Mouse (Mus musculus) bone marrow, adult 2 months (tissue): ENCODE measurements around the gene Wdr45b. TPM values are rescaled to one million over a fixed set of nuclear protein-coding genes. Genes with fewer than 3 reads are reported as not detected.
A peak's percentile ranks its signal among the peaks of the same experiment; 100 is the strongest.

Experiments
- H3K27ac ChIP-seq: fragments of 200-500 bp; 2 replicates; pipeline ENCODE4 v1.5.1; 2012; ENCODE audit warnings: low read depth, mild to moderate bottlenecking, control low read depth, inconsistent platforms, low read length; ENCODE audit not compliant: control insufficient read depth, poor library complexity, insufficient read depth
- H3K4me1 ChIP-seq: fragments of 200-500 bp; 2 replicates; pipeline ENCODE4 v1.6.1; 2011; ENCODE audit warnings: low read length; ENCODE audit not compliant: control insufficient read depth, insufficient read depth
- H3K4me3 ChIP-seq: fragments of 200-500 bp; replicated peaks from 2 replicates; pipeline ENCODE3; 2011; ENCODE audit warnings: mild to moderate bottlenecking, low read depth, low read length, control low read depth; ENCODE audit not compliant: control insufficient read depth
- CTCF ChIP-seq: fragments of 200-500 bp; IDR thresholded peaks from 2 replicates; pipeline ENCODE4 v1.5.1; 2011; ENCODE audit warnings: low read length, control low read depth; ENCODE audit not compliant: control insufficient read depth, insufficient read depth
- POLR2A ChIP-seq: fragments of 200-500 bp; IDR thresholded peaks from 2 replicates; pipeline ENCODE4 v1.6.1; 2011; ENCODE audit warnings: low read depth, mild to moderate bottlenecking, control low read depth, low read length, borderline replicate concordance; ENCODE audit not compliant: control insufficient read depth
- WGBS: fragments of 180-500 bp; shearing (Covaris S2); methylation state at CpG from one replicate; pipeline ENCODE4 v1.1.7; 2018; 5-methylcytosine and 5-hydroxymethylcytosine counted together
- polyA plus RNA-seq: library from polyadenylated mRNA; stranded (reverse); fragments of >200 nt; gene quantifications from 2 replicates; pipeline ENCODE4 v1.2.4, GENCODE M21; 2011; ENCODE audit warnings: low replicate concordance; ENCODE audit not compliant: missing spikeins, insufficient read depth, insufficient read length

Wdr45b gene
- 12.5 and 24.0 TPM in 2 replicates for polyA plus RNA-seq

DNA sequence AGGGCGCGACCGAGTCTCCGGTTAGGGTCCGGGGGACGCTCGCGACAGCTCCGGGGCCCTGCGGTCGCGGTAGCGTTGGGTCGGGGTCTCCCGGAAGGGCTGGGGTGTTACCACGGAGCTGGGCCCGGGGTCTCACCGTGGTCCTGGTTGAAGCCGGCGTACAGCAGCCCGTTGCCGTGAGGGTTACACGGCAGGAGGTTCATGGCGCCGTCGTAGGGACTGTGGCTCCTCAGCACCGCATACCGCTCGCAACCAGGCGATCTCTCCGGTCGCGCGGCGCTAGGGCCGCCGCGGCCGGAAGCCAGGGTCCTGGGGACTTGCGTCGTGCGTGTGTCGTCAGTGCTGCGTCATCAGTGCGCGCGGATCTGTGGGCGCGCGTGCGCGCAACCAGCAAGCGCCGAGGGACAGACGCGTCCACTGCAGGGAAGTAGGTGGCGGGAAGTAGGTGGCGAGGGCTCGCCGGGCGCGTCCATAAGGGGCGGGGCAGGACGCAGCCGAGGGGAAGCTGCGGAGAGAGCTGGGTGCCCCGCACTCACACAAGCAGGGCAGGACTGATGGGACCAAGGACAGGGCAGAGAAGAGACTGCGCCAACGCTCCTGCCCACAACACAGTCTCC, at the start of gene Wdr45b:
Wdr45b (minus strand) TSS at position 355 of the 617 bp plus-strand sequence.
- H3K4me1 ChIP-seq: no peaks in the 10 kb centered on the region; the same call in 1 of the 2 replicates
- H3K4me3 ChIP-seq: peak within 1 kb of the TSS; percentile 93
- H3K27ac ChIP-seq: peak within 1 kb of the TSS; percentile 98
- no peak for TF ChIP-seq CTCF
- peak; percentile 93 for TF ChIP-seq POLR2A
- WGBS: under 1% methylated on average over 69 of the region's 69 CpGs

GRCm38 (mm10) chr11:121392405-121392804, 38.2 kb upstream of the Wdr45b start:
- H3K27ac ChIP-seq: no peak overlapping the region
- TF ChIP-seq POLR2A: no peak
- TF ChIP-seq CTCF: no peak
- no peaks in the 10 kb centered on the region; the same call in 1 of the 2 replicates for H3K4me1 ChIP-seq
- H3K4me3 ChIP-seq: no peak overlapping the region
- 72% methylated on average over 3 of the region's 3 CpGs for WGBS

DNA sequence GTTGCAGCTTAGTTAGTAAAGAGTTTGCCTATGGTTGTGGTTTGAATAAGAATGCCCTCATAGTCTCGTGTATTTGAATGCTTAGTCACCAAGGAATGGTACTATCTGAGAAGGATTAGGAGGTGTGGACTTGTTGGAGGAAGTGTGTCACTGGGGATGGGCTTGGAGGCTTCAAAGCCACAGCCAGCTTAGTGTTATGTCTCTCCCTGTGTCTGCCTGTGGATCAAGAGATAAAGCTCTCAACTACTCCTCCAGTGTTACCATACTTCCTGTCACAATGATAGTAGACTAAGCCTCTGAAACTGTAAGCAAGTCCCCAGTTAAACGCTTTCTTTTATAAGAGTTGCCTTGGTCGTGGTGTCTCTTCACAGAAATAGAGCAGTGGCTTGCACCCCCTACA, 36.5 kb upstream of the Wdr45b start:
- Histone ChIP-seq H3K27ac (no peak overlapping the region), H3K4me1 (no peaks in the 10 kb centered on the region; the same call in 1 of the 2 replicates), H3K4me3 (no peak overlapping the region)
- TF ChIP-seq CTCF (no peak), POLR2A (no peak)
- WGBS: 52% methylated on average over 3 of the region's 3 CpGs

DNA sequence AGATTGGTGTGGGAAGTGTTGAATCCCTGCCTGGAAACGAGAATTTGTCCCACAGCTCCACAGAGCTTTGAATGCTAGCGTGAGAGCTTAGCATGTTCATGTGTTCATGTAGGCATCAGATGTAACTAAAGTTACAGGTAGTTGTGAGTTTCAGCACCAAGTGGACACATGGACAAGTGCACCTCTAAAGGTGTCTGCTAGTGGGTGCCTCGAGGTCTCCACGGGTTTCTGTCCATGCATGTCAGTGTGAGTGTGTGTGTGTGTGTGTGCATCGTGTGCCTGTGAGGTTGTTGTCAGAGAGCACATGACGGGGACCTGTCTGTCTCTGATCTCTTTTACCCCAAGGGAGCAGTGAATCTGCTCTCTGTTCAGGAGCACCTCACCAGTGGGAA, 34.3 kb upstream of the Wdr45b start:
- WGBS: 13% methylated on average over 6 of the region's 6 CpGs
- no peak overlapping the region for H3K27ac ChIP-seq
- no peak for TF ChIP-seq POLR2A
- no peak overlapping the region for H3K4me3 ChIP-seq
- H3K4me1 ChIP-seq: no peaks in the 10 kb centered on the region; the same call in 1 of the 2 replicates

- H3K4me1 ChIP-seq: no peaks in the 10 kb centered on the region; the same call in 1 of the 2 replicates
- 2% methylated on average over 61 of the region's 61 CpGs for WGBS
- peak within 1 kb of the TSS; percentile 49 for H3K4me3 ChIP-seq
- H3K27ac ChIP-seq: peak within 1 kb of the TSS; percentile 9; the same call in 1 of the 2 replicates
- TF ChIP-seq CTCF (no peak), POLR2A (no peak)
Measured at GRCm38 (mm10) chr11:121387750-121388553, 33.7 kb upstream of the Wdr45b start, which contains the start of gene Rab40b. Gene Rab40b (minus strand): TSS chr11:121388251.

DNA sequence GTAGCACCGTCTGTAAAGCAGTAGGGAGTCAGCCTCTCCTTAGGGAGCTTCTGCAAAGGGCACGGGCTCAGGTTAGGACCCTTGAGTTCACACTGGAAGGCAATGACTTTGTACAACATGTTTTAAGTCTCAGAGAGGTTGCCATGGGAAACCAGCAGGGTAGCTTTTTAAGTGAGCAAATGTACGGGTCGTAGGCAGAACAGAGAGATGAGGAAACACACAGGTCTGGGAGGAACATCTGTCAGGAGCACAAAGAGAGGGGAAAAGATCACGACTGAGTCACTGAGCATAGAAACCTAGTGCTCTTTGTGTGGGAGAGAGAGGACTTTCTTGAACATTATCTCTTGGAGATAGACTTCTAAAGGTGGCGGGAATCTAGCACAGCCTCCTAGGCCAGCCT, 26.0 kb upstream of the Wdr45b start:
- Histone ChIP-seq H3K4me3 (no peak overlapping the region), H3K27ac (no peak overlapping the region), H3K4me1 (no peaks in the 10 kb centered on the region)
- 71% methylated on average over 6 of the region's 6 CpGs for WGBS
- TF ChIP-seq CTCF (no peak), POLR2A (no peak)

DNA sequence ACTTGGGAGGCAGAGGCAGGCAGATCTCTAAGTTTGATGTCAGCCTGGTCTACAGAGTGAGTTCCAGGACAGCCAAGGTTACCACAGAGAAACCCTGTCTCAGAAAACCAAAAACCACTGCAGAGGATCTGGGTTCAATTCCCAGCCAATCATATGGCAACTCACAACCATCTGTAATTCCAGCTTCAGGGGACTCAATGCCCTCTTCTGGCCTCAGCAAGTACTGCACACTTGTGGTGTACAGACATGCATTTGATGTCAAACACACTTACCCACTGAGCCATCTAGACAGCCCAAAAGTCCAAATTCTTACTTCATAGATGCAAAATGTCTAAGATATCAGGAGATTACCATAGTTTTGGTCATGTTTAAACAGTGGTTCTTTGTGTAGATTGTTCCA, 24.4 kb upstream of the Wdr45b start:
- H3K27ac ChIP-seq: no peak overlapping the region
- no peak overlapping the region for H3K4me3 ChIP-seq
- no peaks in the 10 kb centered on the region for H3K4me1 ChIP-seq
- TF ChIP-seq POLR2A (no peak), CTCF (no peak)

DNA sequence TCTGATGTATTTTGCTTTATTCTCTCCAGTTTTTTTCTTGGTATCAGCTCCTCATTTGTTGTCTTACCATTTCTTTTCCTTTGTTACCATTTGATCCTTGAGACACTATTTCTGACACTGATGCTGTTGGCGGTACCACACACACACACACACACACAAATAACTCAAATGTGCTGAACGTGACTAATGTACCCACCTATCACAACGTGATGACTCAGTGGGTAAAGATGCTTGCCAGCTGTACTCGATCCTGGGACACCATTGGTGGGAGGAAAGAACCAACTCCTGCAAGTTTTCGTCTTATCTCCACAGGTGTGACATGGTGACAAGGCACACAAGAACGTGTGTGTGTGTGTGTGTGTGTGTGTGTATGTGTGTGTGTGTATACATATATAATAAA, 19.1 kb upstream of the Wdr45b start:
- no peak for TF ChIP-seq CTCF
- no peak for TF ChIP-seq POLR2A
- Histone ChIP-seq H3K4me1 (no peaks in the 10 kb centered on the region; the same call in 1 of the 2 replicates), H3K4me3 (no peak overlapping the region), H3K27ac (no peak overlapping the region)
- WGBS: 66% methylated on average over 6 of the region's 6 CpGs

GRCm38 (mm10) chr11:121370337-121370994, 16.2 kb upstream of the Wdr45b start:
- H3K27ac ChIP-seq: no peak overlapping the region
- H3K4me3 ChIP-seq: no peak overlapping the region
- no peaks in the 10 kb centered on the region; the same call in 1 of the 2 replicates for H3K4me1 ChIP-seq
- TF ChIP-seq CTCF (no peak), POLR2A (no peak)
- 79% methylated on average over 6 of the region's 6 CpGs for WGBS
